Mouse (Mus musculus): ENCODE results near the gene Smtnl1. TPM values are rescaled to one million over a fixed set of nuclear protein-coding genes. Genes with fewer than 3 reads are reported as not detected.

Smtnl1 gene
- polyA plus RNA-seq, 1 experiment from 2014 or later, result not detected

GRCm38 (mm10) chr2:84783315-84783714, 39.1 kb downstream of the Smtnl1 start:
- 100% methylated on average over 1 of the region's 1 CpGs for WGBS
- no peak overlapping the region for H3K9ac ChIP-seq

GRCm38 (mm10) chr2:84779210-84779609, 43.2 kb downstream of the Smtnl1 start:
- Histone ChIP-seq H3K9me3 (no peaks in the 10 kb centered on the region), H3K27ac (replicated peaks) (no peak overlapping the region), H3K36me3 (no peaks in the 10 kb centered on the region), H3K4me3 (no peak overlapping the region), H3K9ac (no peak overlapping the region), H3K4me2 (no peak overlapping the region), H3K4me1 (replicated peaks) (peaks cover 11% of the 10 kb centered on the region), H3K27me3 (no peaks in the 10 kb centered on the region)
- 65% methylated on average over 6 of the region's 6 CpGs for WGBS
- no peak for ATAC-seq (ENCODE audit: low read depth)

More at GRCm38 (mm10) chr2:84783315-84783714, 39.1 kb downstream of the Smtnl1 start:
- H3K4me1 ChIP-seq (replicated peaks), result no peaks in the 10 kb centered on the region
- ATAC-seq (ENCODE audit: low read depth), result no peak
- H3K36me3 ChIP-seq, result no peaks in the 10 kb centered on the region
- no peaks in the 10 kb centered on the region for H3K9me3 ChIP-seq
- no peaks in the 10 kb centered on the region for H3K27me3 ChIP-seq
- H3K4me2 ChIP-seq, result no peak overlapping the region
- no peak overlapping the region for H3K4me3 ChIP-seq
- H3K27ac ChIP-seq (replicated peaks), result no peak overlapping the region

GRCm38 (mm10) chr2:84777706-84778105, 44.7 kb downstream of the Smtnl1 start:
- H3K36me3 ChIP-seq, result no peaks in the 10 kb centered on the region
- no peaks in the 10 kb centered on the region for H3K9me3 ChIP-seq
- WGBS, result 65% methylated on average over 3 of the region's 3 CpGs
- no peak overlapping the region for H3K27ac ChIP-seq (replicated peaks)
- H3K9ac ChIP-seq, result no peak overlapping the region
- no peak for ATAC-seq (ENCODE audit: low read depth)
- H3K27me3 ChIP-seq, result no peaks in the 10 kb centered on the region
- no peak overlapping the region for H3K4me3 ChIP-seq
- peaks cover 21% of the 10 kb centered on the region for H3K4me1 ChIP-seq (replicated peaks)
- H3K4me2 ChIP-seq, result no peak overlapping the region

- no peaks in the 10 kb centered on the region for H3K27me3 ChIP-seq
- no peaks in the 10 kb centered on the region for H3K36me3 ChIP-seq
- no peak overlapping the region; the same call in 1 of the 2 replicates for H3K27ac ChIP-seq (replicated peaks)
- no peaks in the 10 kb centered on the region for H3K9me3 ChIP-seq
- 71% methylated on average over 6 of the region's 6 CpGs for WGBS
- no peak for ATAC-seq (ENCODE audit: low read depth)
- H3K9ac ChIP-seq, result no peak overlapping the region
- H3K4me3 ChIP-seq, result no peak overlapping the region
- H3K4me2 ChIP-seq, result no peak overlapping the region
- H3K4me1 ChIP-seq (replicated peaks), result peaks cover 21% of the 10 kb centered on the region
Observed at GRCm38 (mm10) chr2:84775665-84776064, 46.8 kb downstream of the Smtnl1 start.

- 50% methylated on average over 9 of the region's 9 CpGs for WGBS
- H3K4me1 ChIP-seq (replicated peaks), result peaks cover 21% of the 10 kb centered on the region
- peak; percentile 70; the same call in 1 of the 2 replicates for ATAC-seq (ENCODE audit: low read depth)
- H3K27me3 ChIP-seq, result no peaks in the 10 kb centered on the region
- peak within 1 kb of the TSS; percentile 65 for H3K27ac ChIP-seq (replicated peaks)
- no peaks in the 10 kb centered on the region for H3K9me3 ChIP-seq
- H3K9ac ChIP-seq, result peak within 1 kb of the TSS; percentile 67
- H3K4me3 ChIP-seq, result peak within 1 kb of the TSS; percentile 35
- H3K36me3 ChIP-seq, result no peaks in the 10 kb centered on the region
- H3K4me2 ChIP-seq, result peak within 1 kb of the TSS; percentile 58
Observed at GRCm38 (mm10) chr2:84775241-84775640, 47.2 kb downstream of the Smtnl1 start, which contains the start of gene Serping1. Serping1 (minus strand) TSS chr2:84775444.

- Histone ChIP-seq H3K4me3 (peak overlapping the region; percentile 35), H3K9ac (peak overlapping the region; percentile 67), H3K27ac (replicated peaks) (peak overlapping the region; percentile 65), H3K9me3 (no peaks in the 10 kb centered on the region), H3K27me3 (no peaks in the 10 kb centered on the region), H3K4me1 (replicated peaks) (peaks cover 21% of the 10 kb centered on the region), H3K4me2 (peak overlapping the region; percentile 58), H3K36me3 (0 out of 2 replicates have a peak, but pooled peaks cover 4% of the 10 kb centered on the region)
- ATAC-seq (ENCODE audit: low read depth), result peak; percentile 92
- under 1% methylated on average over 14 of the region's 15 CpGs for WGBS
Observed at GRCm38 (mm10) chr2:84774751-84775150, 47.7 kb downstream of the Smtnl1 start.

DNA sequence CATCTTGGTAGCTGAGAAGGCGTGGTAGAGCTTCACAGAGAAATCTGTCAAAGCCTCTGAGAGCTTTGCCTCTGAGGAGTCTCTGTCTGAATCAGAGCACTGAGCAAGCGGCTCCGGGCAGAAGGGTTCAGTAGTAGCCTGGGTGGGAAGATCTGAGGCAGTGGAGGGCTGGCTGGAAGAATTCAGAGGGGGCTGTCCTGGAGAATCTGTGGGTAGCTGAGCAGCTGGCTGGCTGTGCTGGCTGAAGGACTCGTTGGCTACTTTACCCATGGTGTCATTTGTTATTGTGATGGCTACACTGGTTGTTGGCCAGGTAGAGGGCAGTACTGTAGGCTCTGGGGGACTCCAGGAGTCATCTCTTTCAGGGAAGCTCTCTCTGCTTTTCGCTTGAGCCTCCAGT, 49.3 kb downstream of the Smtnl1 start:
- Histone ChIP-seq H3K36me3 (0 out of 2 replicates have a peak, but pooled peaks cover 4% of the 10 kb centered on the region), H3K27me3 (no peaks in the 10 kb centered on the region), H3K4me3 (no peak overlapping the region), H3K4me1 (replicated peaks) (peaks cover 21% of the 10 kb centered on the region), H3K27ac (replicated peaks) (no peak overlapping the region), H3K4me2 (no peak overlapping the region), H3K9ac (no peak overlapping the region), H3K9me3 (no peaks in the 10 kb centered on the region)
- 90% methylated on average over 5 of the region's 5 CpGs for WGBS
- ATAC-seq (ENCODE audit: low read depth), result no peak

DNA sequence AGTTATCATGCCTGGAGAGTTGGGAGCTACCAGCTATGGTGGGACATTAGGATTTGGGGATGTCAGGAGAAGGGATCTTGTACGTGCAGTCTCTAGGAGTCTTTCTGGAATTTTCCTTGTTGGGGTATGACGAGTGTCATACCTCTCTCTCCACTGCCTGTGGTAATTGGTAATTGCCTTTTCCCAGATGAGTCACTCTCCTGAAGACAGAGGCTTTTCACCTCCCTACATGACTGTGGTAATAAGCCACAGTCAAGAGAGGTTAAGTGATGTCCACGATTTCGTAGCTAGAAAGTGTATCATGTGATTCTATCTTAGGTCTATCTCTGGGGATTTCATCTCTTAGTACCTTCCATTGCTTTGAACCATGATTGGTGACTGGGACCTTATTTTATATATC, 50.0 kb downstream of the Smtnl1 start:
- ATAC-seq (ENCODE audit: low read depth), result no peak
- Histone ChIP-seq H3K9ac (no peak overlapping the region), H3K36me3 (0 out of 2 replicates have a peak, but pooled peaks cover 4% of the 10 kb centered on the region), H3K4me2 (no peak overlapping the region), H3K4me3 (no peak overlapping the region), H3K4me1 (replicated peaks) (peaks cover 21% of the 10 kb centered on the region), H3K27me3 (no peaks in the 10 kb centered on the region), H3K27ac (replicated peaks) (no peak overlapping the region), H3K9me3 (no peaks in the 10 kb centered on the region)
- WGBS, result 82% methylated on average over 4 of the region's 4 CpGs

DNA sequence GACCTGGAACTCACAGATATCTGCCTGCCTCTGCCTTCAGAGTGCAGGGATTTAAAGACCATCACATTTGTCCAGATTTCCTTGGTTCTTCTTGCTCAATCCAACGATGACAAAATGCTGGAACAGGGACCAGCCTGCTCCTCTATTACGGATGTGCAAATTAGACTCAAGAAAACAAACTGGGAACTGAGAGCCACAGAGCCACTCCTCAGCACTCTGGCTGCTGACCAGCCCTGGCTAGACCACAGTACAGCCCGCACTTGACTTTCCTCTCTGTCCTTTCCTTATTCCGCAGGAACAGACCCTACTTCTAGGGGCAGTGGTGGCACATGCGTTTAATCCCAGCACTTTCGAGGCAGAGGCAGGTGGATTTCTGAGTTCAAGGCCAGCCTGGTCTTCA, 52.0 kb downstream of the Smtnl1 start:
- WGBS, result 79% methylated on average over 6 of the region's 6 CpGs
- Histone ChIP-seq H3K9me3 (no peaks in the 10 kb centered on the region), H3K36me3 (peaks cover 5% of the 10 kb centered on the region; the same call in 1 of the 2 replicates), H3K4me1 (replicated peaks) (peaks cover 21% of the 10 kb centered on the region), H3K27me3 (no peaks in the 10 kb centered on the region), H3K9ac (no peak overlapping the region), H3K4me2 (no peak overlapping the region), H3K27ac (replicated peaks) (no peak overlapping the region), H3K4me3 (no peak overlapping the region)
- ATAC-seq (ENCODE audit: low read depth), result no peak

- Histone ChIP-seq H3K4me3 (no peak overlapping the region), H3K27me3 (no peaks in the 10 kb centered on the region), H3K27ac (replicated peaks) (no peak overlapping the region), H3K4me1 (replicated peaks) (no peaks in the 10 kb centered on the region), H3K4me2 (no peak overlapping the region), H3K9ac (no peak overlapping the region), H3K36me3 (peaks cover 13% of the 10 kb centered on the region), H3K9me3 (no peaks in the 10 kb centered on the region)
- WGBS, result 65% methylated on average over 1 of the region's 1 CpGs
- ATAC-seq (ENCODE audit: low read depth), result no peak
Observed at GRCm38 (mm10) chr2:84762818-84763217, 59.6 kb downstream of the Smtnl1 start.

- H3K27me3 ChIP-seq, result no peaks in the 10 kb centered on the region
- no peak overlapping the region for H3K27ac ChIP-seq (replicated peaks)
- no peak overlapping the region for H3K4me2 ChIP-seq
- no peak overlapping the region for H3K9ac ChIP-seq
- no peak overlapping the region for H3K4me3 ChIP-seq
- WGBS, result 54% methylated on average over 4 of the region's 4 CpGs
- H3K9me3 ChIP-seq, result no peaks in the 10 kb centered on the region
- peaks cover 13% of the 10 kb centered on the region for H3K36me3 ChIP-seq
- ATAC-seq (ENCODE audit: low read depth), result no peak
- H3K4me1 ChIP-seq (replicated peaks), result no peaks in the 10 kb centered on the region
Observed at GRCm38 (mm10) chr2:84762295-84762694, 60.2 kb downstream of the Smtnl1 start.

DNA sequence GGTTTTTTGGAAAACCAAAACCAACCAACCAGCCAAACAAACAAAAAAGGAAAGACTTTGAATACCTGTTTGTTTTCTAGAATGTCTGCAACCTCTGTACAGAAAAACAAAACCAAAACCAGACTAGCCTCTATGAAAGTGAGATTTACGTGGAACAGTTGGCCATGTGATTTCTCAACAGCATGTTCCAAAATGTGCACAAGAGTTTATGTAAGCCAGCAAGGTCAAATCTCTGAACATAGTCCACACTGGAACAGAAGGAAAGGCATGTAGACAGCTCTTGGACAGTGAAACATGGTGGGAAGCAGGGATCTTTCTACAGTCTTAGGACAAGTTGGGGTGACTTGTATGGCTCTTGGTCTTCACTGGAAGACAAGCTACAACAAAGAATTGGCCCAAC, 60.6 kb downstream of the Smtnl1 start:
- H3K9me3 ChIP-seq, result no peaks in the 10 kb centered on the region
- no peak overlapping the region for H3K4me3 ChIP-seq
- no peak overlapping the region for H3K9ac ChIP-seq
- no peak overlapping the region for H3K27ac ChIP-seq (replicated peaks)
- H3K27me3 ChIP-seq, result no peaks in the 10 kb centered on the region
- H3K4me1 ChIP-seq (replicated peaks), result no peaks in the 10 kb centered on the region
- ATAC-seq (ENCODE audit: low read depth), result no peak
- no peak overlapping the region for H3K4me2 ChIP-seq
- WGBS, result 90% methylated on average over 1 of the region's 1 CpGs
- peaks cover 13% of the 10 kb centered on the region for H3K36me3 ChIP-seq

DNA sequence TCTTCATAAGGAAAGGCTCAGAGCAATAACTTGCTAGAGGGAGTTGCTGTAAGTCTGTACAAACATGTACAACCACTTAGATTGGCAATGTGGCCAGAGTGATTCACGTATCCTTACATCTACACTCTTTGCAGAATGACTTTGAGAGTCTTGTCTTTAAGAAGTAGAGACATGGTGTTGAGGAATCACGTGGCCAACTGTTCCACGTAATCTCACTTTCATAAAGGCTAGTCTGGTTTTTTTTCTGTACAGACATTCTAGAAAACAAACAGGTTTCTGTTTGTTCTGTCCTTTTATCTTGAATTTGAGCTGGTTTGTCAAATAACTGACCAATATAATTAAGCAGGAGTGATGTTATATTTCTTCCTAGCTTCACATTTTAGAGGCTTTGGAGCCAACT, 61.1 kb downstream of the Smtnl1 start:
- 90% methylated on average over 3 of the region's 3 CpGs for WGBS
- peaks cover 13% of the 10 kb centered on the region for H3K36me3 ChIP-seq
- H3K9ac ChIP-seq, result no peak overlapping the region
- no peak overlapping the region for H3K27ac ChIP-seq (replicated peaks)
- no peaks in the 10 kb centered on the region for H3K27me3 ChIP-seq
- H3K4me3 ChIP-seq, result no peak overlapping the region
- no peak overlapping the region for H3K4me2 ChIP-seq
- H3K4me1 ChIP-seq (replicated peaks), result no peaks in the 10 kb centered on the region
- no peaks in the 10 kb centered on the region for H3K9me3 ChIP-seq
- ATAC-seq (ENCODE audit: low read depth), result no peak
